Mouse (Mus musculus) ES-E14 (cell line): ENCODE measurements at regions not wholly inside any gene's neighbourhood (a gene's known extent, or its start where the extent isn't known, plus 50 kb on each side); places are given as distances from the start of the nearest gene placed in this dataset.

Experiments used
- DNase-seq: peaks from one replicate; pipeline ENCODE4 v3.0.0-alpha.2; 2013; ENCODE audit warnings: low read depth, low spot score
- H3K27ac ChIP-seq: 2 replicates; pipeline ENCODE4 v1.5.1; 2012; ENCODE audit warnings: low read depth, mild to moderate bottlenecking, low read length, moderate library complexity, mixed read lengths; ENCODE audit not compliant: poor library complexity, insufficient read depth, severe bottlenecking
- H3K36me3 ChIP-seq: 2 replicates; pipeline ENCODE4 v1.6.1; 2012; ENCODE audit warnings: mild to moderate bottlenecking, low read length, moderate library complexity, mixed read lengths; ENCODE audit not compliant: control insufficient read depth, poor library complexity, insufficient read depth, severe bottlenecking
- H3K4me1 ChIP-seq, 2 experiments: fragments of 150-350 bp in 1 of 2; sonication (generic) in 1 of 2; 2 replicates each; pipeline ENCODE4 v1.6.1; 2012; ENCODE audit warnings: low read length in 2 of 2, mild to moderate bottlenecking in 1 of 2, mixed read lengths in 1 of 2; ENCODE audit not compliant: control insufficient read depth in 2 of 2, insufficient read depth in 2 of 2, poor library complexity in 1 of 2
- H3K4me3 ChIP-seq, 2 experiments: fragments of 150-350 bp in 1 of 2; sonication (generic) in 1 of 2; 2 replicates each; pipeline ENCODE4 v1.5.1; 2012; ENCODE audit warnings: low read length in 2 of 2, low read depth in 1 of 2, mild to moderate bottlenecking in 1 of 2, mixed read lengths in 1 of 2; ENCODE audit not compliant: insufficient read depth in 1 of 2, poor library complexity in 1 of 2, severe bottlenecking in 1 of 2
- H3K9ac ChIP-seq: 2 replicates; pipeline ENCODE4 v1.6.1; 2012; ENCODE audit warnings: low read depth, mild to moderate bottlenecking, low read length, mixed read lengths; ENCODE audit not compliant: poor library complexity, insufficient read depth, severe bottlenecking
- H3K9me3 ChIP-seq: fragments of 150-350 bp; sonication (generic); 2 replicates; pipeline ENCODE4 v1.6.1; 2012; ENCODE audit warnings: low read depth, mild to moderate bottlenecking, low read length; ENCODE audit not compliant: control insufficient read depth, insufficient read depth
- CHD2 ChIP-seq: IDR thresholded peaks from 2 replicates; pipeline ENCODE4 v1.6.1; 2014; ENCODE audit warnings: mild to moderate bottlenecking, low read depth, low read length, inconsistent platforms
- HCFC1 ChIP-seq: IDR thresholded peaks from 2 replicates; pipeline ENCODE4 v1.6.1; 2012; ENCODE audit warnings: low read length, inconsistent platforms, borderline replicate concordance; ENCODE audit not compliant: insufficient read depth
- MAFK ChIP-seq: IDR thresholded peaks from 2 replicates; pipeline ENCODE4 v1.6.1; 2014; ENCODE audit warnings: mild to moderate bottlenecking, low read depth, low read length, inconsistent platforms; ENCODE audit not compliant: insufficient read depth
- ZC3H11A ChIP-seq: IDR thresholded peaks from 2 replicates; pipeline ENCODE4 v1.6.1; 2012; ENCODE audit warnings: low read depth, mild to moderate bottlenecking, inconsistent platforms, low read length, borderline replicate concordance
- ZNF384 ChIP-seq: IDR thresholded peaks from 2 replicates; pipeline ENCODE4 v1.6.1; 2012; ENCODE audit warnings: low read depth, low read length, inconsistent platforms
- in situ Hi-C, 2 experiments: fragments of 600-800 bp; cut with MboI; formaldehyde crosslinking; loops; one replicate each; pipeline ENCODE4 v1.15.1; 2025; ENCODE audit warnings: low sequenced_read_pairs in 2 of 2, inconsistent platforms in 1 of 2; ENCODE audit not compliant: unreplicated experiment in 2 of 2

DNA sequence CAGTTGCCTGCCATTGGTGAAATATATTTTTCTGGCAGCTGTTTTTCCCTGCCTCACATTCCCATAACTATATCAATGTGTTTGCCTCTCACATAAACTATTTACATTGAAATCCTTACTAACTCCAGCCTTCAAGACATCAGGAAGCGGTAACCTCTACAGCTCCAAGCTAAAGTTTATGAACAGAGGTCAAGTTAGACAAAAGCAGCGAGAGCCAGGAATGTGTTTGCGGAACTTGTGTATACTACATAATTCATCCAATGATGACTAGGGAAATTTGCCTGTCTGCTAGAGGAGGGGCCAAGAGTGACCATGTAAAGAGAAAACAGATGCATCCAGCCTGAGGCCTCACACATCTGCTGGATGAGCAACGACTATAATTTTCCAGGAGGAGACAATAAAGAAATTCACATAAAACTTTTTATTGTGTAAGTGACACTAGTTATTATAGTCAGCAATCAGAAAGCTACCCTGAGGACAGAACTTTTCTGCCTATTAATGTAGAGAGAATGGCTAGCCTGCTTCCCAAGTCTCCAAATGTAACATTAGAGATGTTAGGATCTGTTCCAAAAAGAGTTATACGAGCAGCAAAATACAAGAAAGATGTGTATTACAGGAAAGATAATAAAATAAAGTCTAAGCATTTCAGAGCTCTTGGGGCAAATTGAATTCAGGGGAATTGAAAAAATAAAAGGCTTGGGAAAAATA lies 461.5 kb upstream of the Sptlc3 start:
- H3K4me3 ChIP-seq = no peak overlapping the region
- TF ChIP-seq ZC3H11A (no peak), ZNF384 (no peak), CHD2 (no peak), MAFK (no peak), HCFC1 (no peak)
- H3K27ac ChIP-seq = no peak overlapping the region
- no peak overlapping the region for H3K9ac ChIP-seq
- no peak for DNase-seq
- H3K36me3 ChIP-seq = no peaks in the 10 kb centered on the region
- H3K4me1 ChIP-seq = no peaks in the 10 kb centered on the region
- H3K9me3 ChIP-seq = no peaks in the 10 kb centered on the region
- in situ Hi-C loops = no loop called here

DNA sequence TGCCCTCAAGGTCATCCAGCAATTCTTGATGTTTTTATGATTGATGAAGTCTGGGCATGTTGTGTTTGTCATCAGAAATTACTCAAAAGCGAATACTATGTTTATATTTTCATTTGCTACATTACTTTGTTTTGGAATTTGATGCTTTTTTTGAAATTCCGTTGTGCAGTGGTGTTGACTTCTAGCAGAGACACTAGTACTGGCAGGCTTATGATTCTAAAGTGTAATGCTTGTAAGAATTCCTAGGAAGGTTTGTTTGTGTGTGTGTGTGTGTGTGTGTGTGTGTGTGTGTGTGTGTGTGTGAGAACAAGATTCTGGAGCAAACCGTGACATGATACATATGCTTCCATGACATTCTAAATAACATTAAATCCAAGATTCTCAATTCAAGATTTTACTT lies 458.9 kb upstream of the Sptlc3 start:
- no peak overlapping the region for H3K9ac ChIP-seq
- H3K9me3 ChIP-seq = no peaks in the 10 kb centered on the region
- H3K4me1 ChIP-seq = no peaks in the 10 kb centered on the region
- no peak for DNase-seq
- TF ChIP-seq CHD2 (no peak), ZNF384 (no peak), MAFK (no peak), ZC3H11A (no peak), HCFC1 (no peak)
- H3K36me3 ChIP-seq = no peaks in the 10 kb centered on the region
- in situ Hi-C loops = no loop called here
- no peak overlapping the region for H3K4me3 ChIP-seq
- H3K27ac ChIP-seq = no peak overlapping the region

DNA sequence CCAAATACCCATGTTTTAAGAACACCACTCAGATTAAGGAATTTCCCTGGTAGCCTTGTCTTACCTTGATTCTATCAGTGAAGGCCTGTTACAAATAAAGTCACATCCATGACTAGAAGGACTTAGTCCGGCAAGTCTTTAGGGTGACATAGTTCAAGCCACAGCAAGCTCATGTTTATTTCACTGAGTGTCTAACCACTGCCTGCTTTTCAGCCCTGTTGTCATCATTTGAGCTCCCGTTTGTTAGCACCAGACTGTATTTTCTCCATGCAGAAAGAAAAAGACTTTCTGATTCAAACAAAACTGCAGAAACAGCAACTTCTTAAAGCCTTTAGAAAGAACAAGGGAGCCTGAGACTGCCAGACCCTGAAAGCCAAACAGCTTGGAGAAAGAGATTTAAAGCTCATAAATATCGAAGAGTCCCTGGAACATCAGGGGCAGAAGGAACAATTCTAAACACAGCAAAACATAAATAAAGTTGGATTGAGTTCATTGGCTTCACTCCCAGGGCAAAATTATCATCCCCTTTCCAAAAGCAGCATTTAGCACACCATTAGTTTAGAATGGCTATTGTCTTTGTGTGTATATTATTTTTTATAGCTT lies 451.9 kb upstream of the Sptlc3 start:
- Histone ChIP-seq H3K4me3 (no peak overlapping the region), H3K9me3 (no peaks in the 10 kb centered on the region), H3K4me1 (no peaks in the 10 kb centered on the region), H3K27ac (no peak overlapping the region), H3K36me3 (no peaks in the 10 kb centered on the region), H3K9ac (no peak overlapping the region)
- in situ Hi-C loops = no loop called here
- DNase-seq = no peak
- no peak for TF ChIP-seq HCFC1
- TF ChIP-seq CHD2 = no peak
- TF ChIP-seq ZC3H11A = no peak
- no peak for TF ChIP-seq ZNF384
- no peak for TF ChIP-seq MAFK

DNA sequence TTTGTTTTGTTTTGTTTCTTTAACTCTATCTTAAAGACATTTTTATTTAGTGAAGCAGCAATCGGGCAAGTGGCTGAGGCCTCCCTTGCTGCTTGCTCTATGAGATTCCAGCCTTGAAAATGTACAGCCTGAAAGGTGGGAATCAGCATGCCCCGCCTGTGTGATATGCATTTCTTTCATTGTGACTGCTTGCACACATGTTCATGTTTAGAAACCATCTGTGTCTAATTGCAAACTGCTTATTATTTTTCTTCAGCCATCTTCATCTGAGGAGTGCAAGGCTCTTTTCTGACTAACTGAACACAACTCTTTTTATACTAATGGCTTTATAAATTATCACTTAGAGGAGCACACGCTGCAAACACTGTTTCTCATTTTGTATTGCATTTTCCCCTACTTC lies 449.0 kb upstream of the Sptlc3 start:
- no peaks in the 10 kb centered on the region for H3K9me3 ChIP-seq
- no peak overlapping the region for H3K4me3 ChIP-seq
- TF ChIP-seq ZC3H11A (no peak), ZNF384 (no peak), MAFK (no peak), HCFC1 (no peak), CHD2 (no peak)
- no peaks in the 10 kb centered on the region for H3K4me1 ChIP-seq
- no peak overlapping the region for H3K9ac ChIP-seq
- no peak overlapping the region for H3K27ac ChIP-seq
- in situ Hi-C loops = no loop called here
- DNase-seq = no peak
- H3K36me3 ChIP-seq = no peaks in the 10 kb centered on the region
